Mouse (Mus musculus): ENCODE data around the gene Prkd3. TPM values are rescaled to one million over a fixed set of nuclear protein-coding genes. Genes with fewer than 3 reads are reported as not detected.

Prkd3 gene
- 28.3 and 32.8 TPM in 2 replicates for polyA plus RNA-seq (2014; fragmentation: Nextera tagmentation; extraction: Ambion mirVana)

DNA sequence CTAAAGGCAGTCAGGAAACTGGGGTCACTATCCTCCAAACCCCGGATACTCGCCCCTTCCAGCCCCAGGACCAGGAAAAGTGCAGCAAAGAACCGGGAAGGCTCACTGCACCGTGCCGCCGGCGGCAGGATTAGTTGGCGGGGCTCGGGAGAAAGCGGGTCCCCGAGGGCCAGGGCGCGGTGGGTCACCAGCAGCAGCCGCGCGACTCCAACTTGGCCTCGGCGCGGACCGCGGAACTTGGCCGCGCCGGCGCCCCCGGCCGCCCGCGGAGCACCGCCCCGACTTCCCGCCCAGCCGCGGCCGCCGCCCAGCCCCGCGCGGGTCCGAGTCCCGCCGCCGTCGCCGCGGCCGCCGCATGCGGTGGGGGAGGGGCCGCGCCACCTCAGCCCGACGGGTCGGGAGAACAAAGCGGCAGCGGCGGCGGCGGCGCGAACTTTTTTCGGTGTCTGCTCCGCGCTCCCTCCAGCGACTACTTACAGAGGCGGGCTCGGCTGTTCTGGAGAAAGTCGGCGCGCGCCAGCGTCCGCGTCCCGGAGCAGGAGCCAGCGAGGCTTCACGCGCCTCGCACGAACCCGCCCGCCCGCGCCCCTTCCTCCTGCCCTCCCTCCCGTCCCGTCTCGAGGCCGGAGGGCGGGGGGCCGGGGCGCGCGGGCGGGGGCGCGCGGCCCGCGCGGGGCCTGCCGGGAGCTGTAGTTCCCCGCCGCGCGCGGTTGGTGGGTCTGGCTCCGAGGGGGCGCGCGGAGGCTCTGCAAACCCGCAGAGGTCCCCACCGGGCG lies at the start of gene Prkd3:
Gene Prkd3, minus strand, starts transcription at position 609 of the 776 bp plus-strand sequence.
- H3K9ac ChIP-seq (ENCODE audit: low read depth, low read length) = peak within 1 kb of the TSS; percentile 94

DNA sequence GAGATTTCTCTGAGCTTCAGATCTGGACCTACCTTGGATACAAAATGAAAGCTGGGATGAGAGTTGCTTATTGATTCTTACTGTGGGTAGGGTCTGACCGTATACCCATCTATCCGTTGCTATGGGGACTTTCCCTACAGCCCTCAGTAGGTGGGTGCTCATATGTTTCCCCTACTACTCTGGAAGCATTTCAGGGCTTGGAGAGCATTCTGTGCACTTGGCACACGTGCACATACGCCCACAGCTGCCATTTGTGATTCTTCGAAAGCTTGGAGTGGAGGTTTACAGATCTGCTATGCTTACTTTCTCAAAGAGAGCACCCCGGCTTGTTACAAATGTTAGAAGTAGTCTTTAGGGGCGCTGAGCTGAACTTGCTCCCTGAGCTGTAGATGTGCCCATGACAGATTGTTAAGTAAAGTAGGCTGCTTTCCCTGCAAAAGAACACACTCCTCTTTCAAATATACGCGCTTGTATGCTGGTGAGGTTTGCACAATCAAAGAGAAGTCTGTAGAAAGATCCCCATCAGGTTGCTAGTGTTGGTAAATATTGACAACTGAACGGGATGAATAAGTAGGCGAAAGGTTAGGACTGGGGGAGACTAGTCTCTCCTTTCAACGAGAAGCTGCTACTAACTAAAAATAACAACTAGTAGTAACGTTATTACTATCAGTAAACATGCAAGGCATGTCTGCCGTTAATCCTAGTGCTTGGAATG lies 49.3 kb upstream of the Prkd3 start:
- Histone ChIP-seq H3K36me3 (ENCODE audit: control insufficient read depth, insufficient read depth, low read length) (no peaks in the 10 kb centered on the region), H3K4me3 (ENCODE audit: low read depth, low read length) (no peak overlapping the region)

More for the DNA sequence above, at the start of gene Prkd3:
- H3K27ac ChIP-seq (ENCODE audit: low read depth, low read length) = peak within 1 kb of the TSS; percentile 95
- no peaks in the 10 kb centered on the region for H3K36me3 ChIP-seq (ENCODE audit: control insufficient read depth, insufficient read depth, low read length)
- no peaks in the 10 kb centered on the region for H3K27me3 ChIP-seq (ENCODE audit: control insufficient read depth, insufficient read depth, low read length)
- peak within 1 kb of the TSS; percentile 85 for H3K4me3 ChIP-seq (ENCODE audit: low read depth, low read length)
- no peaks in the 10 kb centered on the region for H3K9me3 ChIP-seq (replicated peaks; ENCODE audit: control insufficient read depth, low read length)
- H3K4me2 ChIP-seq = peak within 1 kb of the TSS; percentile 67
- WGBS (ENCODE audit: insufficient replicate concordance) = 1% methylated on average over 71 of the region's 113 CpGs
- peak; percentile 89 for ATAC-seq (replicated peaks; ENCODE audit: insufficient number of reproducible peaks, low FRiP score, low TSS enrichment)
- H3K4me1 ChIP-seq (ENCODE audit: control insufficient read depth, insufficient read depth, low read length) = peaks cover 31% of the 10 kb centered on the region

GRCm38 (mm10) chr17:79069019-79069418 lies 48.4 kb upstream of the Prkd3 start:
- Histone ChIP-seq H3K4me1 (ENCODE audit: control insufficient read depth, insufficient read depth, low read length) (no peaks in the 10 kb centered on the region), H3K27ac (ENCODE audit: low read depth, low read length) (no peak overlapping the region), H3K27me3 (ENCODE audit: control insufficient read depth, insufficient read depth, low read length) (no peaks in the 10 kb centered on the region), H3K4me2 (no peak overlapping the region), H3K36me3 (ENCODE audit: control insufficient read depth, insufficient read depth, low read length) (no peaks in the 10 kb centered on the region), H3K9ac (ENCODE audit: low read depth, low read length) (no peak overlapping the region), H3K9me3 (replicated peaks; ENCODE audit: control insufficient read depth, low read length) (no peaks in the 10 kb centered on the region), H3K4me3 (ENCODE audit: low read depth, low read length) (no peak overlapping the region)
- WGBS (ENCODE audit: insufficient replicate concordance) = 72% methylated on average over 4 of the region's 4 CpGs
- no peak for ATAC-seq (replicated peaks; ENCODE audit: insufficient number of reproducible peaks, low FRiP score, low TSS enrichment)

More for the DNA sequence above, 49.3 kb upstream of the Prkd3 start:
- Histone ChIP-seq H3K4me1 (ENCODE audit: control insufficient read depth, insufficient read depth, low read length) (no peaks in the 10 kb centered on the region), H3K9me3 (replicated peaks; ENCODE audit: control insufficient read depth, low read length) (no peaks in the 10 kb centered on the region), H3K27ac (ENCODE audit: low read depth, low read length) (no peak overlapping the region), H3K9ac (ENCODE audit: low read depth, low read length) (no peak overlapping the region), H3K4me2 (no peak overlapping the region), H3K27me3 (ENCODE audit: control insufficient read depth, insufficient read depth, low read length) (no peaks in the 10 kb centered on the region)
- WGBS (ENCODE audit: insufficient replicate concordance) = 82% methylated on average over 14 of the region's 14 CpGs
- no peak for ATAC-seq (replicated peaks; ENCODE audit: insufficient number of reproducible peaks, low FRiP score, low TSS enrichment)

GRCm38 (mm10) chr17:79068581-79068980 lies 48.0 kb upstream of the Prkd3 start:
- Histone ChIP-seq H3K27me3 (ENCODE audit: control insufficient read depth, insufficient read depth, low read length) (no peaks in the 10 kb centered on the region), H3K4me2 (no peak overlapping the region), H3K9ac (ENCODE audit: low read depth, low read length) (no peak overlapping the region), H3K4me1 (ENCODE audit: control insufficient read depth, insufficient read depth, low read length) (no peaks in the 10 kb centered on the region), H3K9me3 (replicated peaks; ENCODE audit: control insufficient read depth, low read length) (no peaks in the 10 kb centered on the region), H3K4me3 (ENCODE audit: low read depth, low read length) (no peak overlapping the region), H3K36me3 (ENCODE audit: control insufficient read depth, insufficient read depth, low read length) (no peaks in the 10 kb centered on the region), H3K27ac (ENCODE audit: low read depth, low read length) (no peak overlapping the region)
- 77% methylated on average over 7 of the region's 7 CpGs for WGBS (ENCODE audit: insufficient replicate concordance)
- no peak for ATAC-seq (replicated peaks; ENCODE audit: insufficient number of reproducible peaks, low FRiP score, low TSS enrichment)

DNA sequence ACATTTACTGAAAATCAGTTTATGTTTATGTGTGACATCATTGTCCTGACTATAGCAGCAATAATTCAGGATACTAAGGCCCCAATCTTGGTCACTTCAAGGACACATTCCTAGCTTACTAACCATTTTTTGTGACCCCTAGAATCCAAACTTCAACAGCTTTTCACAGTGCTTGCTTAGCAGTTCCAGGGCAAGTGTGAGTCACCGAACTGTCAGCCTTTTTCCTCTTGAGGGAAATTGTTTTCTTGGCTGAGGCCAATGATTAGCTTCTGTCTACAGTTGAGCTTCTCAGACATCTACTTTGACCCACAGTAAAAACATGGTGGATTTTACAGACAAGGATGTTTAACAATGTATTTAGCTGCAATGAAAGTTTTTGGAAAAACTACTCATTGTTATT lies 43.6 kb upstream of the Prkd3 start:
- Histone ChIP-seq H3K27ac (ENCODE audit: low read depth, low read length) (no peak overlapping the region), H3K27me3 (ENCODE audit: control insufficient read depth, insufficient read depth, low read length) (no peaks in the 10 kb centered on the region), H3K9ac (ENCODE audit: low read depth, low read length) (no peak overlapping the region), H3K4me3 (ENCODE audit: low read depth, low read length) (no peak overlapping the region), H3K4me1 (ENCODE audit: control insufficient read depth, insufficient read depth, low read length) (no peaks in the 10 kb centered on the region), H3K9me3 (replicated peaks; ENCODE audit: control insufficient read depth, low read length) (no peaks in the 10 kb centered on the region), H3K36me3 (ENCODE audit: control insufficient read depth, insufficient read depth, low read length) (no peaks in the 10 kb centered on the region), H3K4me2 (no peak overlapping the region)
- 47% methylated on average over 1 of the region's 1 CpGs for WGBS (ENCODE audit: insufficient replicate concordance)
- ATAC-seq (replicated peaks; ENCODE audit: insufficient number of reproducible peaks, low FRiP score, low TSS enrichment) = no peak

- Histone ChIP-seq H3K4me2 (no peak overlapping the region), H3K4me1 (ENCODE audit: control insufficient read depth, insufficient read depth, low read length) (peaks cover 8% of the 10 kb centered on the region; the same call in 1 of the 2 replicates), H3K4me3 (ENCODE audit: low read depth, low read length) (no peak overlapping the region), H3K27ac (ENCODE audit: low read depth, low read length) (no peak overlapping the region), H3K9ac (ENCODE audit: low read depth, low read length) (no peak overlapping the region), H3K9me3 (replicated peaks; ENCODE audit: control insufficient read depth, low read length) (no peaks in the 10 kb centered on the region), H3K27me3 (ENCODE audit: control insufficient read depth, insufficient read depth, low read length) (no peaks in the 10 kb centered on the region), H3K36me3 (ENCODE audit: control insufficient read depth, insufficient read depth, low read length) (no peaks in the 10 kb centered on the region)
- 72% methylated on average over 5 of the region's 5 CpGs for WGBS (ENCODE audit: insufficient replicate concordance)
- no peak for ATAC-seq (replicated peaks; ENCODE audit: insufficient number of reproducible peaks, low FRiP score, low TSS enrichment)
Observed at GRCm38 (mm10) chr17:79060221-79060620, 39.6 kb upstream of the Prkd3 start.

DNA sequence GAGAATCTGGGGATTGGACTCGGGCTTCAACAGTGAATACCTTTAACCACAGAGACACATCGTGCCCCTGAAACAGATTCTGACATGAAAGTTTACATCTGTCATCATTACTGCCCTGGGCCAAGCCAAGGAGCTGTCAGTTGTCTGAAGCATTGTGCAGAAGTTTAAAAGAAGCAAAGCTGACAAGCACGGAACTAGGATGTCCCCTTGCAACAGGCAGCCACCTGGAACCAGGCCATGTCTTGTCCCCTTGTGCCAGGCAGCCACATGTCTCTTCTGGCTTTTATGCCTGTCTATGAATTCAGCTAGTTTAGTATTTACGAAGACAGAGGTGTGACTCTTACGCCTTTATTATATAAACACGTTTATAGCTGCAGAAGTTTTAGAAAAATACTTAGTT lies 37.7 kb upstream of the Prkd3 start:
- Histone ChIP-seq H3K9ac (ENCODE audit: low read depth, low read length) (no peak overlapping the region), H3K4me3 (ENCODE audit: low read depth, low read length) (no peak overlapping the region)
- WGBS (ENCODE audit: insufficient replicate concordance) = 79% methylated on average over 6 of the region's 6 CpGs

DNA sequence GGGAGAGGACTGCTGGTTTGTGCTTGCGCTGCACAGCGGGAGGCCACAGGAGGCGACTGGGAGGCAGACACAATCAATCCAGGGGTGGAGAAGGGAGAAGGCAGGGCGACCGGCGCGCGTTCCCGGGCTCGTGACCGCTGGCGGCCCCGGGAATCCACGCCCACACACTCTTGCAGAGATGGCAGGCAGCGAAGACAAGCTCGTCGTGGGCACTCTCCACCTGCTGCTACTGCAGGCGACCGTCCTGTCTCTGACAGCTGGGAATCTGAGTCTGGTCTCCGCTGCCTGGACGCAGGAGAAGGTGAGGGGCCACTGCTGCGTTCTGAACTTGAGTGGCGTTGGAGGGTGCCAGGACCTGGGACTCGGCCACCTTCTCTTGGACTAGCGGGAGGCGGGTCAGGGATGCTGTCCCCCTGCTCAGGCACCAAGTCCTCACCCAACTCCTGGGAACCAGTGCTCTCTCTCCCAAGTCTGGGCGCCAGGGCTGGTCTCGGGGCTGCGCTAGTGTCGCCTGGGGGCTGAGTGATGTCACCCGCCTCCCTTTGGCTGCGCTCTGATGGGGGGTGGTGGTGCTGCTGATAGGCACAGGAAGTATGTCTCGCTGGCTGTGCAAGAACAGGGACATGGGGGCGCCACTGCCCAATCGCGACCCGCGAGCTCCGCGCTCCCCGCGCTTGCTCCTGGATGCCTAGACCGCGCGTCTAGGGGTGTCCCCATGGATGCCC lies 31.6 kb upstream of the Prkd3 start:
- Histone ChIP-seq H3K9ac (ENCODE audit: low read depth, low read length) (peak overlapping the region; percentile 68), H3K9me3 (replicated peaks; ENCODE audit: control insufficient read depth, low read length) (no peaks in the 10 kb centered on the region), H3K4me1 (ENCODE audit: control insufficient read depth, insufficient read depth, low read length) (peaks cover 2% of the 10 kb centered on the region; the same call in 1 of the 2 replicates), H3K36me3 (ENCODE audit: control insufficient read depth, insufficient read depth, low read length) (no peaks in the 10 kb centered on the region), H3K27ac (ENCODE audit: low read depth, low read length) (peak overlapping the region; percentile 65), H3K4me2 (peak overlapping the region; percentile 81), H3K4me3 (ENCODE audit: low read depth, low read length) (peak overlapping the region; percentile 56), H3K27me3 (ENCODE audit: control insufficient read depth, insufficient read depth, low read length) (0 out of 2 replicates have a peak, but pooled peaks cover 4% of the 10 kb centered on the region)
- WGBS (ENCODE audit: insufficient replicate concordance) = under 1% methylated on average over 45 of the region's 45 CpGs
- ATAC-seq (replicated peaks; ENCODE audit: insufficient number of reproducible peaks, low FRiP score, low TSS enrichment) = peak; percentile 86

More for the DNA sequence above, 37.7 kb upstream of the Prkd3 start:
- 0 out of 2 replicates have a peak, but pooled peaks cover 4% of the 10 kb centered on the region for H3K27me3 ChIP-seq (ENCODE audit: control insufficient read depth, insufficient read depth, low read length)
- no peaks in the 10 kb centered on the region for H3K36me3 ChIP-seq (ENCODE audit: control insufficient read depth, insufficient read depth, low read length)
- no peak for ATAC-seq (replicated peaks; ENCODE audit: insufficient number of reproducible peaks, low FRiP score, low TSS enrichment)
- H3K4me1 ChIP-seq (ENCODE audit: control insufficient read depth, insufficient read depth, low read length) = peaks cover 8% of the 10 kb centered on the region; the same call in 1 of the 2 replicates
- no peak overlapping the region for H3K27ac ChIP-seq (ENCODE audit: low read depth, low read length)
- H3K9me3 ChIP-seq (replicated peaks; ENCODE audit: control insufficient read depth, low read length) = no peaks in the 10 kb centered on the region
- no peak overlapping the region for H3K4me2 ChIP-seq

Data from heart, embryonic 11.5 days (tissue).